Mouse (Mus musculus): ENCODE results near the gene Olfr967.
"Not testable (repeated sequence)": the region's sequence is repeated elsewhere in the genome, so short reads cannot be mapped to it uniquely, and the experiment has no call there.

Gene Olfr967

DNA sequence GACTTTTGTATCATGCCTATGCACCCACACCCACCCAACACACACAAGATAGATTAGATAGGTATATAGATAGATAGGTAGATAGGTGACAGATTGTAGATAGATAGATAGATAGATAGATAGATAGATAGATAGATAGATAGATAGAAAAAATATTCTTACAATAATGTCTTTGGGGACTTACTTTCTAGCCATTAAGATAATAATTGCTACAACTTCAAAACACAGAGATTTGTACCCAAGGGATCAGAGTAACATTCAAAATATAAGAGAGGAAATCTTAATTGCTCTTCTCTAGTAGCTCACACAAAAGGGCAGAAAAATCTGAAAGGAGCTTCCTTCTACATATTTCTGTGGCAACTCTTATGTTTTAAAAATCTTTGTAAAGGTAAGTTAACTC, at the start of gene Olfr967:
Olfr967 (plus strand) TSS at position 301 of the 400 bp plus-strand sequence.
- DNase-seq (ENCODE audit: low spot score in 2 of 2): no peak

- DNase-seq (ENCODE audit: low spot score in 2 of 2): not testable (repeated sequence)
Measured at GRCm38 (mm10) chr9:39701123-39701522, 44.9 kb upstream of the Olfr967 start.

DNA sequence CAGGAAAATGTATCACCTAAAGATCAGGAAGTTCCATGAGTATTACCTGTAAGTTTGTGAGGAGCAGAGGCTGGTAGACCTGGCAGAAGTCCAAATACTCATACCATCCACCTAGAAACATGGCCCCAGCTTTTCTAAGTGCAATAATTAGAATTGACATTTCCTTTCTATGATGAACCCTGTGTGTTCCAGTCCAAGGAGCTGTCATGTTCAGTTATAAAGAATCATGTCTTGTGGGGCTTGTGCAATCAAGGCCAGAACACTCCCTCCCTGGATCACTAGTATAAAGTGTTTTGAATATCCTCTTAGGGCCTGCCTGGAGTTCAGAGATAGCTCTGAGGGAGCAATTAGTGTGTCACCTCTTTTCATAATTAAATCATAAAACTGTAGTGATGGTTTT, 39.0 kb upstream of the Olfr967 start, which contains the start of gene Olfr149:
Olfr149 (minus strand) TSS at position 101 of the 400 bp plus-strand sequence.
- DNase-seq (ENCODE audit: low spot score in 2 of 2): no peak

GRCm38 (mm10) chr9:39708958-39709357, 37.1 kb upstream of the Olfr967 start:
- no peak for DNase-seq (ENCODE audit: low spot score in 2 of 2)

GRCm38 (mm10) chr9:39711053-39711452, 35.0 kb upstream of the Olfr967 start, which contains the start of gene Olfr965:
TSS of gene Olfr965 (plus strand) at chr9:39711353.
- DNase-seq (ENCODE audit: low spot score in 2 of 2): no peak

DNA sequence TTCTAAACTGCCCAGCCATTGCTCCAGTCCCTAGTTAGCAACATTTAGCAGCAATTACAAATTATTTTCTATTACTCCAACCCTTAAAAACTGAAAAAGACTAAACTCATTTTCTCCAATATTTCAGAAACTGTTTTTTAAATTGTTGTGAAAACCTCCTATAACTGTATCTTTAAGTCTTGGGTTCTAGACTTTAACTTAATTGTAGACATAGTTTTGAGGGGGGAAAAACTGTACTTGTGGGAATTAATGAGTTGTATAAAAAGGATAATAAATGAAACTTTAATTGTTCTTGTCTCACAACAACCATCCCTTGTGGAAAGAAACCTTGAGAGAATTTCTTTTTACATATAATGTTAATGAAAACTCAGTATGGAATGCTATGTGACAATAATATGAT, 15.4 kb upstream of the Olfr967 start, which contains the start of gene Olfr150:
Olfr150 (plus strand) TSS at position 301 of the 400 bp plus-strand sequence.
- DNase-seq (ENCODE audit: low spot score in 2 of 2): no peak

DNA sequence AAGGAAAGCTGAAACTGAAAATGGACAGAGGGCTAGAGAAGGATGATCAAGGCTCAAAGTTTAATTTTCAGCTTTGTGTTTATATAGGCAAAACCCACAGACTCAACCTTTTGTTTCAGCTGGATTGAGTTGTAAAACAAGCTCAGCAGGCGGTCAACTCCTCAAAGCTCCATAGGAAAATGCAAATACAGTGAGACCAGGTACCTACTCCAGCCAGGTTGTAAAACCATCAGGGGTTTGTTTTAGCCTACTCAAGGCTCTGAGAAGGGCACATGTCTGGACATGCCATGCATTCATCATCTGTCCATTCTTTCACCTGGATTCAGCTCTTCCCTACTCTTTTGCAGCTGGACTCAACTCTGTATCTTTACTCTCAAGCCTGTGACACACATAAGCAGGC, 5.3 kb upstream of the Olfr967 start:
- DNase-seq (ENCODE audit: low spot score in 2 of 2): no peak

DNA sequence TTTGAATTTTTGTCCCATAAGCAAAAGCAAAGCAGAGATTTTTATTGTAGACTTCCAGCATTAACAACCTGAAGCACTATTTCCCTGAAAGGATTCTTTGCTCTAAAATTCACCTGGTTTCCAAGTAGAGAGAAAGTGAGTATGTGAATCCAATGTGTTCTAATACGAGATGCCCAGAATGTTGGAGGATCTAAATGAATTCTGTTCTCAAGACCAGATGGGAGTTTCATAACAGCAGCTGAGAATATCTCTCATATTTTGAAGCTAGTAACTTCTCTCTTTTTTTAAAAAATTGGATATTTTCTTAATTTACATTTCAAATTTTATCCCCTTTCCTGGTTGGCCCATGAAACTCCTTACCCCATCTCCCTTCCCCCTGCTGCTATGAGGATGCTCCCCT, 379 bp downstream of the Olfr967 start:
- DNase-seq (ENCODE audit: low spot score in 2 of 2): no peak

DNA sequence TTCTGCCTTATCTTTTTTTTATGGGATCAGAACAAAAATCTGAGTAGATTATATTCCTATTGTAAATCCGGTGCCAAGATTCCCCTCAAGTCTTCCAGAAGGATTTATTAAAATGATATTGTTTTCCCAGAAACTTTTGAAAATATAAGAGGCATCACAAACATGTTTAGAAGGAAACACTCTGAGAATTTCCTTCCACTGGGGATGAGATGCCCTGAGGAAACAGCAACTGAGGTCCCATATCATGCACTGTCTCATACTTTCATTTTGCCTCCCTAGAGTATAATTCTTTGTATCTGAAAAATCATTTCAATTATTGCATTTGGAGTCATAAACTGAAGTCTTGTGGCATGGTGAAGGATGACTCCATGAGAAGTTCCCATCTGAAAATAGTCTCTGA, 37.1 kb downstream of the Olfr967 start, which contains the start of gene Olfr968:
Olfr968 (minus strand) TSS at position 101 of the 400 bp plus-strand sequence.
- no peak for DNase-seq (ENCODE audit: low spot score in 2 of 2)

DNA sequence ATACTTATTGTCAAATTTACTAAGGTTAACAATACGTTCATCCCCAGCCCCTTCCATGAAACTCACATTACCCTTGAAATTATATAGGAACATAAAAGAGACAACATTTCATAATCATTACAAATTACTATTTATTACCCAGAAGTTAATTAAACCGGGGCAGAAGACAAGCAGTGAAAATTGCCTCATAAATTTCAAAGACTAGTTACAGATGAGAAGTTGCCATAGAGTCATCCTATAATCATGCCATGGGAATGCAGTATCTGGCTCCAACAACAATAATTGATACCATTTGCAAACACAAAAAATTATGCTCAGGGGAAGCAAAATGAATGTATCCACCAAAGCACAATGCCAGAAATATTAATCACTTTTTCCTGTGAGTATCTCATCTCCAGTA, 44.5 kb downstream of the Olfr967 start, which contains the start of gene Olfr969:
Olfr969 (plus strand) TSS at position 388 of the 400 bp plus-strand sequence.
- no peak for DNase-seq (ENCODE audit: low spot score in 2 of 2)
